Mouse (Mus musculus) heart, postnatal 0 days (tissue): ENCODE data around the gene Gm10188. TPM values are rescaled to one million over a fixed set of nuclear protein-coding genes. Genes with fewer than 3 reads are reported as not detected.

ENCODE experiments used
- ATAC-seq: fragments of 200-750 bp; cut with Nextera tagmentation; 2 replicates; pipeline ENCODE4 v1.8.0; 2017; ENCODE audit warnings: low read depth, moderate number of reproducible peaks, moderate library complexity; ENCODE audit not compliant: insufficient read depth
- DNase-seq: peaks from one replicate; pipeline ENCODE4 v3.0.0-alpha.2; 2016; ENCODE audit warnings: low spot score
- H3K27ac ChIP-seq: fragments of 300-500 bp; sonication (generic); 2 replicates; pipeline ENCODE4 v1.5.1; 2014; ENCODE audit warnings: low read depth, mild to moderate bottlenecking
- H3K27me3 ChIP-seq: fragments of 300-500 bp; sonication (generic); 2 replicates; pipeline ENCODE4 v1.6.1; 2014; ENCODE audit warnings: low read length, mixed read lengths; ENCODE audit not compliant: control insufficient read depth, insufficient read depth
- H3K36me3 ChIP-seq: fragments of 300-500 bp; sonication (generic); replicated peaks from 2 replicates; pipeline ENCODE4 v1.6.1; 2014; ENCODE audit warnings: low read length, mixed read lengths; ENCODE audit not compliant: control insufficient read depth, insufficient read depth
- H3K4me1 ChIP-seq: fragments of 300-500 bp; sonication (generic); 2 replicates; pipeline ENCODE4 v1.6.1; 2014; ENCODE audit warnings: antibody characterized with exemption; ENCODE audit not compliant: control insufficient read depth, insufficient read depth
- H3K4me2 ChIP-seq: fragments of 300-500 bp; sonication (generic); 2 replicates; pipeline ENCODE4 v1.6.1; 2014; ENCODE audit warnings: low read depth, mild to moderate bottlenecking, low read length, moderate library complexity
- H3K4me3 ChIP-seq: fragments of 300-500 bp; sonication (generic); 2 replicates; pipeline ENCODE4 v1.5.1; 2014; ENCODE audit warnings: low read depth, low read length
- H3K9ac ChIP-seq: fragments of 300-500 bp; sonication (generic); replicated peaks from 2 replicates; pipeline ENCODE4 v1.6.1; 2014; ENCODE audit warnings: low read depth, low read length, mixed read lengths
- H3K9me3 ChIP-seq: fragments of 300-500 bp; sonication (generic); replicated peaks from 2 replicates; pipeline ENCODE4 v1.6.1; 2016; ENCODE audit warnings: low read length; ENCODE audit not compliant: control insufficient read depth
- CTCF ChIP-seq: IDR thresholded peaks from 2 replicates; pipeline ENCODE4 v1.5.1; 2016; ENCODE audit warnings: antibody characterized with exemption, control low read depth, low read depth
- EP300 ChIP-seq: IDR thresholded peaks from 2 replicates; pipeline ENCODE4 v1.6.1; 2016; ENCODE audit warnings: antibody characterized with exemption, low read depth
- WGBS: fragments of 180-500 bp; shearing (Covaris S2); extraction: QIAGEN DNeasy Blood & Tissue Kit; methylation state at CpG from one replicate; pipeline ENCODE4 v1.1.7; 2014; 5-methylcytosine and 5-hydroxymethylcytosine counted together
- polyA plus RNA-seq: library from polyadenylated mRNA; unstranded; fragments of >200 nt; fragmentation: Nextera tagmentation; extraction: Ambion mirVana; gene quantifications from 2 replicates; pipeline ENCODE4 v1.2.1, GENCODE M21; 2015
- total RNA-seq: library from RNA; depleted of rRNA; stranded (reverse); fragments of >200 nt; gene quantifications from 2 replicates; pipeline ENCODE4 v1.2.3, GENCODE M21; 2014; ENCODE audit warnings: low replicate concordance; rRNA removed

The Gm10188 gene
- total RNA-seq = not detected in 2 replicates
- not detected in 2 replicates for polyA plus RNA-seq

DNA sequence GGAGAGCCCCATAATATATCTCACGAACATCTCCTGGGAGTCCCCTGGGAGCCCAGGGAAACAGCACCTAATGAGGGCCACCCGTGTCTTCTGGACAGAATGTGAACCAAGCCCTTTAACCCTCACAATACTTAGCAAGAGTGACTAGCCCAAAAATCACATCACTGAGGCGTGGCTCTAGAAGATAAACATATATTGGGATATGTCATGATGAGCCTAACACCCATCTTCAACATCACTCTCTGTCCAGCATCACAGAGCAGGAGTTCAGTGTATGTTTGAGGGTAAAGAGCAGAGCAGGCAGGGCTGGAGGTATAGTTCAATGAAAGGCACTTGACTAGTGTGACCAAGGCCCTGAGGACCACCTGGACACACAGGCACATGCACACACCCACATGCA is at the start of gene Gm10188:
Gm10188 (minus strand) TSS at position 101 of the 400 bp plus-strand sequence.
- TF ChIP-seq EP300 (no peak), CTCF (no peak)
- Histone ChIP-seq H3K4me2 (no peak within 1 kb of the TSS), H3K36me3 (no peaks in the 10 kb centered on the region), H3K9me3 (no peaks in the 10 kb centered on the region), H3K4me3 (no peak within 1 kb of the TSS), H3K4me1 (no peaks in the 10 kb centered on the region), H3K27me3 (peaks cover 17% of the 10 kb centered on the region; the same call in 1 of the 2 replicates), H3K27ac (no peak within 1 kb of the TSS), H3K9ac (no peak within 1 kb of the TSS)
- WGBS = 82% methylated on average over 3 of the region's 3 CpGs
- no peak for ATAC-seq
- DNase-seq = no peak

DNA sequence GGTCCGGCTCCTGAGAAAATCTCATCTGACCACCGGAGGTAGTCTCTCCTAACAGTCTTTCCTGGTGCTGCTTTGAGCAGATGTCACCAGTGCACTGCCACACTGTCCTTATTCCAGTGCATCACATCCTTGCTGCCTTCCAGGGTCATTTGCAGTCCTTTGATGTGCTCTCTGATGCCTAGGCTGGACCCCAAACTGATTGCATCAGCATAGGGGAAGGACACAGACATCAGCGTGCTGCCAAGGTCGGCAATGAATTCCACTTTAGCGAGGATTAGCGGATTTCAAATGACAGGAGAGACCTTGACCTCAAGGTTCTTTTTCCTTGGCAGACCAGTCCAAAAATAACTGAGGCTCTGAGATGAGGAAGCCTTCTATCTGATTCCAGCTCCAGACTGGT is 47.6 kb upstream of the Gm10188 start:
- Histone ChIP-seq H3K4me2 (no peak overlapping the region), H3K27me3 (0 out of 2 replicates have a peak, but pooled peaks cover 2% of the 10 kb centered on the region), H3K4me1 (no peaks in the 10 kb centered on the region), H3K36me3 (no peaks in the 10 kb centered on the region), H3K27ac (no peak overlapping the region), H3K4me3 (no peak overlapping the region), H3K9me3 (no peaks in the 10 kb centered on the region), H3K9ac (no peak overlapping the region)
- 38% methylated on average over 6 of the region's 6 CpGs for WGBS
- TF ChIP-seq EP300 = no peak
- TF ChIP-seq CTCF = no peak
- no peak for ATAC-seq
- no peak for DNase-seq

DNA sequence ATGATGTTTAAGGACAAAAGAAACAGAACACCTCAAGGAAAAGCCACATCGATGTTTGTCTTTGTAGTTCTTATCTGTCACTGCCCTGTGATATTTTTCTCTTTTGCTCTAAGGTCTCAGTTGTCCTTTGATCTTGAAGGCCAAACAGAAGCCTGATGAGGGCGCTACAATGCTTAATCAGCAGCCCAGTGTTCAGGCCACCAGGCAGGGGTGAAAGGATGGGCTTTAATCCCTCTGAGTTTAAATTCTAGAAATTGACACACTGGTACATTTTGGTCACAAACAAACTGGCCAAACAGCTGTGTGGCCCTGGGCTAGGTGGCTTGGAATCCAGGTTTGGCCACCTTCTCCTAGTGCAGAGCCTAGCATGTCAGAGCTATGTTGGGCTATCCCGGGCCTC is 47.1 kb upstream of the Gm10188 start:
- Histone ChIP-seq H3K36me3 (no peaks in the 10 kb centered on the region), H3K9ac (no peak overlapping the region), H3K4me2 (no peak overlapping the region), H3K9me3 (no peaks in the 10 kb centered on the region), H3K27me3 (0 out of 2 replicates have a peak, but pooled peaks cover 2% of the 10 kb centered on the region), H3K4me1 (no peaks in the 10 kb centered on the region), H3K27ac (no peak overlapping the region), H3K4me3 (no peak overlapping the region)
- TF ChIP-seq CTCF = no peak
- TF ChIP-seq EP300 = no peak
- no peak for DNase-seq
- no peak for ATAC-seq
- 66% methylated on average over 3 of the region's 3 CpGs for WGBS

DNA sequence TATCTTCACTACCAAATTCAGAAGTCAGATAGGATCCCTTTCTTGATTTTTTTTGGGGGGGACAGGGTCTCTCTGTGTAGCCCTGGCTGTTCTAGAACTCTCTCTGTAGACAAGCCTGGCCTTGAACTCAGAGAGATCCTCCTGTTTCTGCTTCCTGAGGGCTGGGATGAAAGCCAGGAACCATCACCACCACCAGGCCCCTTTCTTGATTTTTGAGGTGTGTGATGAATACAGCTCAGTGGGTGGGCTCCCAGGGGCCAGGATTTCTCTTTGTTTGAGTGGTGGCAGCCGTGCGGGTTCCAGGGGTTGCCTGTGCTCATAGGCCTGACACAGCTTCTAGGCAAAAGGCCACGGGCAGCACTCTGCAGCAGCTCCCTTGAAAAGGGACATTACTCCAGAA is 41.7 kb upstream of the Gm10188 start:
- Histone ChIP-seq H3K4me3 (no peak overlapping the region), H3K9me3 (no peaks in the 10 kb centered on the region), H3K4me2 (no peak overlapping the region), H3K9ac (no peak overlapping the region), H3K27me3 (no peaks in the 10 kb centered on the region), H3K27ac (no peak overlapping the region), H3K4me1 (0 out of 2 replicates have a peak, but pooled peaks cover 6% of the 10 kb centered on the region), H3K36me3 (no peaks in the 10 kb centered on the region)
- TF ChIP-seq CTCF = no peak
- TF ChIP-seq EP300 = no peak
- 81% methylated on average over 3 of the region's 3 CpGs for WGBS
- DNase-seq = no peak
- ATAC-seq = no peak

DNA sequence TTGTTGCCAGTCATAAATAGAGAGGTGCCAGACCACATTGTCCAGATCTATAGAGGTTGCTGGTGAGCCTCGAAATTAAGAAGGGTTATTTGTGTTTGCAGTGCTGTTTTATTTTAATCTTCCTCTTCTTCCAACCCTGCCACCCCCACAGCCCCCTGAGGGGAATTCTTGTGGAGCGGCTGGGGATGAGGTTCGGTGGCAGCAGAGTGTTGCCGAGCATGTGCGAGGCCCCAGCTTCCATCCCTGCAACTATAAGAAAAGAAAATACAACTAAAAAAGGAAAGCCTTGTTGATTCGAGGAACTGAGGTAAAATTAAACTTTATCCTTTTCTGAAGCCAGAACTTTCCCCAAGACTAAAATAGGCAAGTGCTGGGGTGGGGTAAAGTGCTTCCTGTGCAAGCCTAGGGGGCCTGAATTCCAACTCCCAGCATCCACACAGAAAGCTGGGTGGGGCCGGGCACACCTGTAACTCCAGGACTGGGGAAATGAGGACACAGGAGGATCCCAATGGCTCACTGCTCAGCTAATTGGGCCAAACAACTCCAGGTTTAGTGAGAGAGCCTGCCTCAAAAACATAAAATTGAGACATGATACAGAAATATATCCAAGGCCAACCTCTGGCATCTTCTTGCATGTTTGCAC is 39.0 kb upstream of the Gm10188 start:
- H3K36me3 ChIP-seq = no peaks in the 10 kb centered on the region
- no peak for DNase-seq
- no peak overlapping the region for H3K27ac ChIP-seq
- H3K9me3 ChIP-seq = no peaks in the 10 kb centered on the region
- H3K4me1 ChIP-seq = 0 out of 2 replicates have a peak, but pooled peaks cover 6% of the 10 kb centered on the region
- H3K9ac ChIP-seq = no peak overlapping the region
- no peak for TF ChIP-seq CTCF
- TF ChIP-seq EP300 = no peak
- H3K4me2 ChIP-seq = no peak overlapping the region
- H3K4me3 ChIP-seq = no peak overlapping the region
- 70% methylated on average over 7 of the region's 7 CpGs for WGBS
- no peaks in the 10 kb centered on the region for H3K27me3 ChIP-seq
- ATAC-seq = no peak

DNA sequence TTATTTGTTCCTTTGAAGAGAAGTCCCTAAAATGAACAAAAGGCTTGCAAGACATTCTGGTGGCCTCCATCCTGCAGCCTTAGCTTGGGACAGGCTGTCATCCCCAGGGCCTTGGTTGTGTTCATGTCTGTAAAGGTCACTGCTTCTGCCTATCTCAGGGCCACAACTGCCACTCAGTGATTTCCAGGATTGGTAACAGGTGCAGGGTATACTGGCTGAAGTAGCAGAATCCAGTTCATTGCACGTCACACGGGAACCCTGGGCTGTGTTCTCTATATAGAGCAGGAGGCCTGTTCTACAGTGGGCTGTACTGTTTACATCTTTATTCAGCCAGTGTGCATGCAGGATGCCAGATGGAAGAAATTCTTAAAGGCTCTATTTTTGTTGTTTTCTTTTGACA is 38.4 kb upstream of the Gm10188 start:
- WGBS = 60% methylated on average over 2 of the region's 2 CpGs
- H3K4me2 ChIP-seq = no peak overlapping the region
- no peak for DNase-seq

More for the DNA sequence above, 38.4 kb upstream of the Gm10188 start:
- Histone ChIP-seq H3K9me3 (no peaks in the 10 kb centered on the region), H3K4me3 (no peak overlapping the region), H3K27ac (no peak overlapping the region), H3K36me3 (no peaks in the 10 kb centered on the region), H3K9ac (no peak overlapping the region), H3K27me3 (no peaks in the 10 kb centered on the region), H3K4me1 (0 out of 2 replicates have a peak, but pooled peaks cover 6% of the 10 kb centered on the region)
- no peak for ATAC-seq
- TF ChIP-seq EP300 (no peak), CTCF (no peak)
